Mouse (Mus musculus) lung, embryonic 16.5 days (tissue): ENCODE data around the gene Bend6. TPM values are rescaled to one million over a fixed set of nuclear protein-coding genes. Genes with fewer than 3 reads are reported as not detected.

ENCODE experiments used
- polyA plus RNA-seq: library from polyadenylated mRNA; unstranded; fragments of >200 nt; fragmentation: Nextera tagmentation; extraction: Ambion mirVana; gene quantifications from 2 replicates; pipeline ENCODE4 v1.2.1, GENCODE M21; 2015

The Bend6 gene
- polyA plus RNA-seq, 1 experiment from 2014 or later: 0.41 TPM

Other genes starting within 250 kb of the Bend6 start
- gene Prim2, start 238.0 kb downstream of the Bend6 start, polyA plus RNA-seq: 37.8 and 37.9 TPM in 2 replicates
- gene Rab23, start 187.9 kb downstream of the Bend6 start, polyA plus RNA-seq: 21.0 and 24.9 TPM in 2 replicates
- gene Bag2, start 150.0 kb downstream of the Bend6 start, polyA plus RNA-seq: 39.0 and 39.3 TPM in 2 replicates
- gene Zfp451, start 93.2 kb downstream of the Bend6 start, polyA plus RNA-seq: 22.4 and 23.3 TPM in 2 replicates
- 13.4 and 16.7 TPM in 2 replicates for gene Dst, start 409 bp upstream of the Bend6 start, polyA plus RNA-seq